Mouse (Mus musculus) spleen, postnatal 14 days (tissue): ENCODE measurements around the gene Brinp3.

ENCODE experiments used
- DNase-seq, 2 experiments: peaks; one replicate each; pipeline ENCODE4 v3.0.0; 2021 to 2022; ENCODE audit warnings: low spot score in 2 of 2

Gene Brinp3

GRCm38 (mm10) chr1:146792826-146793225 is 298.3 kb downstream of the Brinp3 start:
- no peak for DNase-seq

- DNase-seq, result no peak
These were observed 305.5 kb downstream of the Brinp3 start for GRCm38 (mm10) chr1:146799986-146800553.

GRCm38 (mm10) chr1:146801821-146802220 is 307.3 kb downstream of the Brinp3 start:
- no peak for DNase-seq

- no peak for DNase-seq
These were observed 313.2 kb downstream of the Brinp3 start for GRCm38 (mm10) chr1:146807765-146808164.

- no peak for DNase-seq
These were observed 339.3 kb downstream of the Brinp3 start for GRCm38 (mm10) chr1:146833888-146834287.

GRCm38 (mm10) chr1:146844087-146844486 is 349.5 kb downstream of the Brinp3 start:
- no peak for DNase-seq

- no peak for DNase-seq
These were observed 354.3 kb downstream of the Brinp3 start for GRCm38 (mm10) chr1:146848892-146849291.

- no peak for DNase-seq
These were observed 355.6 kb downstream of the Brinp3 start for GRCm38 (mm10) chr1:146850147-146850546.

GRCm38 (mm10) chr1:146898636-146899035 is 404.1 kb downstream of the Brinp3 start:
- DNase-seq, result no peak

GRCm38 (mm10) chr1:146901691-146902090 is 407.1 kb downstream of the Brinp3 start:
- DNase-seq, result no peak

GRCm38 (mm10) chr1:146939463-146940389 is 445.2 kb downstream of the Brinp3 start:
- DNase-seq, result no peak
